Mouse (Mus musculus): ENCODE results near the gene Rasgrp4. TPM values are rescaled to one million over a fixed set of nuclear protein-coding genes. Genes with fewer than 3 reads are reported as not detected.

Gene Rasgrp4
- polyA plus RNA-seq, 1 experiment from 2014 or later, result 0.93 TPM

GRCm38 (mm10) chr7:29148771-29149170 lies 14.1 kb downstream of the Rasgrp4 start:
- H3K4me3 ChIP-seq (replicated peaks), result no peak overlapping the region
- WGBS, result 92% methylated on average over 15 of the region's 15 CpGs
- no peak overlapping the region for H3K4me2 ChIP-seq
- no peaks in the 10 kb centered on the region for H3K9me3 ChIP-seq
- ATAC-seq (ENCODE audit: insufficient number of reproducible peaks, insufficient read depth, low FRiP score, low TSS enrichment, low read depth), result no peak
- H3K9ac ChIP-seq (replicated peaks), result no peak overlapping the region
- H3K27me3 ChIP-seq, result no peaks in the 10 kb centered on the region; the same call in 1 of the 2 replicates
- H3K27ac ChIP-seq, result no peak overlapping the region
- no peaks in the 10 kb centered on the region for H3K4me1 ChIP-seq (replicated peaks)
- H3K36me3 ChIP-seq, result no peaks in the 10 kb centered on the region

- Histone ChIP-seq H3K9me3 (no peaks in the 10 kb centered on the region), H3K4me3 (replicated peaks) (no peak overlapping the region), H3K27me3 (no peaks in the 10 kb centered on the region; the same call in 1 of the 2 replicates), H3K4me1 (replicated peaks) (peaks cover 6% of the 10 kb centered on the region; the same call in 1 of the 2 replicates), H3K4me2 (no peak overlapping the region), H3K36me3 (no peaks in the 10 kb centered on the region), H3K27ac (no peak overlapping the region), H3K9ac (replicated peaks) (no peak overlapping the region)
- no peak for ATAC-seq (ENCODE audit: insufficient number of reproducible peaks, insufficient read depth, low FRiP score, low TSS enrichment, low read depth)
- 63% methylated on average over 10 of the region's 10 CpGs for WGBS
Measured at GRCm38 (mm10) chr7:29151486-29151885, 16.8 kb downstream of the Rasgrp4 start.

DNA sequence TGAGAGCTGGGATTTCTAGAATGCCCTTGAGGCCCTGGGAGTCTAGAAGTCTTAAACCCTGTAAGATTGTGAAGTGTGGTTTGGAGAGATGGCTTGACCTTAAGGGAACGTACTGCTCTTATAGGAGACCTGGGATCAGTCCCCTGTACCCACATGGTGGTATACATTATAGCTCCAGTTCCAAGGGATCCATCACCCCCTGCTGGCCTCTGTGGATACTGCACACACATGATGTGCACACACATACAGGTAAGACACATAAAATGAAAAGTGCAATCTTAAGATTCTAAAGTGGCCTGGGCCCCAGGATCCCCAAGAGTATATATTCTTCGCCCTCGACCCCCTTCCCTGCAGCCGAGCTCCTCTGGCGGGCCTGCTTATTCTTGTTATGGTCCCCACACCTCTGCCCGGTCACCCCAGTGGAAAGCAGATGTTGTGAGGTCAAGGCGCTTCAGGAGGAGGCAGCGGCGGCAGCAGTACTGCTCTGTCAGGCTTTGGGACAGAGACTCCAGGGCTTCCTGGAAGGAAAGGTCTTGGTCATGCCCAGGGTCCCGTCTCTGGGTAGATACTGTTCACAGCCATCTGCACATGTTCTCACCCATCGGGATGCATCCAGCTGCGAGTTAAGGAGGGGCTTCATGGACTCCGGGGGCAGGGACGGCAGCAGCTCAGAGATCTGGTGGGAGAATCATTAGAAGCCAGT lies 19.5 kb downstream of the Rasgrp4 start:
- H3K9ac ChIP-seq (replicated peaks), result no peak overlapping the region
- WGBS, result 95% methylated on average over 14 of the region's 14 CpGs

GRCm38 (mm10) chr7:29155196-29155837 lies 20.7 kb downstream of the Rasgrp4 start:
- Histone ChIP-seq H3K9ac (replicated peaks) (peak overlapping the region; percentile 74), H3K27me3 (peaks cover 28% of the 10 kb centered on the region), H3K4me3 (replicated peaks) (peak overlapping the region; percentile 83), H3K4me1 (replicated peaks) (peaks cover 6% of the 10 kb centered on the region; the same call in 1 of the 2 replicates), H3K4me2 (peak overlapping the region; percentile 97), H3K27ac (peak overlapping the region; percentile 90), H3K36me3 (no peaks in the 10 kb centered on the region), H3K9me3 (no peaks in the 10 kb centered on the region)
- 8% methylated on average over 37 of the region's 37 CpGs for WGBS
- ATAC-seq (ENCODE audit: insufficient number of reproducible peaks, insufficient read depth, low FRiP score, low TSS enrichment, low read depth), result peak; percentile 72

More for the DNA sequence above, 19.5 kb downstream of the Rasgrp4 start:
- ATAC-seq (ENCODE audit: insufficient number of reproducible peaks, insufficient read depth, low FRiP score, low TSS enrichment, low read depth), result no peak
- H3K4me3 ChIP-seq (replicated peaks), result no peak overlapping the region
- H3K27ac ChIP-seq, result no peak overlapping the region
- H3K36me3 ChIP-seq, result no peaks in the 10 kb centered on the region
- peaks cover 19% of the 10 kb centered on the region for H3K27me3 ChIP-seq
- H3K4me2 ChIP-seq, result no peak overlapping the region
- H3K9me3 ChIP-seq, result no peaks in the 10 kb centered on the region
- peaks cover 6% of the 10 kb centered on the region; the same call in 1 of the 2 replicates for H3K4me1 ChIP-seq (replicated peaks)

- WGBS, result 3% methylated on average over 67 of the region's 68 CpGs
- Histone ChIP-seq H3K9me3 (no peaks in the 10 kb centered on the region), H3K27ac (peak within 1 kb of the TSS; percentile 90), H3K4me2 (peak within 1 kb of the TSS; percentile 97), H3K9ac (replicated peaks) (peak within 1 kb of the TSS; percentile 74), H3K36me3 (peaks cover 3% of the 10 kb centered on the region; the same call in 1 of the 2 replicates), H3K4me3 (replicated peaks) (peak within 1 kb of the TSS; percentile 83), H3K27me3 (peaks cover 28% of the 10 kb centered on the region), H3K4me1 (replicated peaks) (peaks cover 6% of the 10 kb centered on the region; the same call in 1 of the 2 replicates)
- ATAC-seq (ENCODE audit: insufficient number of reproducible peaks, insufficient read depth, low FRiP score, low TSS enrichment, low read depth), result peak; percentile 78
Measured at GRCm38 (mm10) chr7:29155838-29156782, 21.5 kb downstream of the Rasgrp4 start, which contains the start of gene Fam98c. Gene Fam98c, minus strand, starts transcription at chr7:29156234.

GRCm38 (mm10) chr7:29158264-29158663 lies 23.6 kb downstream of the Rasgrp4 start:
- peaks cover 13% of the 10 kb centered on the region; the same call in 1 of the 2 replicates for H3K4me1 ChIP-seq (replicated peaks)
- H3K4me2 ChIP-seq, result no peak overlapping the region
- H3K27ac ChIP-seq, result no peak overlapping the region
- no peak overlapping the region for H3K9ac ChIP-seq (replicated peaks)
- no peak overlapping the region for H3K4me3 ChIP-seq (replicated peaks)
- ATAC-seq (ENCODE audit: insufficient number of reproducible peaks, insufficient read depth, low FRiP score, low TSS enrichment, low read depth), result no peak
- H3K9me3 ChIP-seq, result no peaks in the 10 kb centered on the region
- H3K36me3 ChIP-seq, result peaks cover 12% of the 10 kb centered on the region
- WGBS, result 1% methylated on average over 5 of the region's 5 CpGs
- H3K27me3 ChIP-seq, result peaks cover 28% of the 10 kb centered on the region

- Histone ChIP-seq H3K36me3 (peaks cover 23% of the 10 kb centered on the region), H3K9me3 (no peaks in the 10 kb centered on the region), H3K27ac (no peak overlapping the region), H3K4me1 (replicated peaks) (0 out of 2 replicates have a peak, but pooled peaks cover 8% of the 10 kb centered on the region), H3K27me3 (peaks cover 31% of the 10 kb centered on the region), H3K9ac (replicated peaks) (no peak overlapping the region), H3K4me3 (replicated peaks) (no peak overlapping the region), H3K4me2 (no peak overlapping the region)
- WGBS, result 71% methylated on average over 5 of the region's 5 CpGs
- no peak for ATAC-seq (ENCODE audit: insufficient number of reproducible peaks, insufficient read depth, low FRiP score, low TSS enrichment, low read depth)
Measured at GRCm38 (mm10) chr7:29162294-29162693, 27.6 kb downstream of the Rasgrp4 start.

DNA sequence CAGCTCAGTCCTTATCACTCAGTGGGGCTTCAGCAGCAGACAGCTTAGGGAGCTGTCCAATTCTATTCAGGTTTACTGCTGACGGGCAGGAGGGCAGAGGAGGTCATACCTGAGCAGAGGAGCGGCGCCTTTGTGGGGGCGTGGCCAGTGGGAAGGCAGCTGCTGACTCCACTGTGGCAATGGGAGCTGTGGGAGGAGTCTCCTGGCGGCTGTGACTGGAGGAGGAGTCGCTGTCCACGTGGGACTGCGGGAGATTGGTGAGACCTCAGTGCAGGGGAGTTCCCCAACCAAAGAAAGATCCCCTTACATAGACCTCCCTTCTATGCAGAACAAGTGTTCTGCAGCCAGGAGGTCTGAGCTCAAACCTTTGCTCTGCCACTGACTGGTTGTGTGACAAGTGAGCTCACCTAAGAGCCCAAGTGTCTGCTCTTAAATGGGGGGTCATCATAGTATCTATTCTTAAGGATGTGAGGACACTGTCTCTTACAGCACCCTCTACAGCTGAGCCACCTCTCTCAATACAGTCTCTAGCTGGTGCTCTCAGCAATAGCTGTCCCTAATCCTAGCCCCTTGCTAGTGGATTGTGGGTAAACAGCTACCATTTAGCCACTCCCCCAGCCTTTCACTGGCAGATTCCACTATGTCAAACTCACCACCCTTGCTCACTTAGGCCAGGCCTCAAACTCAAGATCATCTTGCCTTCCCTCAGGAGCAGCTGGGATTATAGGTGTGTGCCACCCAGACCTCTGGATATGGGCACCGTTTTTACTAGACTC lies 28.3 kb downstream of the Rasgrp4 start:
- H3K4me3 ChIP-seq (replicated peaks), result no peak overlapping the region
- H3K27me3 ChIP-seq, result peaks cover 32% of the 10 kb centered on the region
- H3K9me3 ChIP-seq, result no peaks in the 10 kb centered on the region
- WGBS, result 11% methylated on average over 9 of the region's 9 CpGs
- no peak overlapping the region for H3K9ac ChIP-seq (replicated peaks)
- no peak for ATAC-seq (ENCODE audit: insufficient number of reproducible peaks, insufficient read depth, low FRiP score, low TSS enrichment, low read depth)
- no peak overlapping the region for H3K27ac ChIP-seq
- no peak overlapping the region for H3K4me2 ChIP-seq
- peaks cover 23% of the 10 kb centered on the region for H3K36me3 ChIP-seq
- H3K4me1 ChIP-seq (replicated peaks), result peaks cover 13% of the 10 kb centered on the region

DNA sequence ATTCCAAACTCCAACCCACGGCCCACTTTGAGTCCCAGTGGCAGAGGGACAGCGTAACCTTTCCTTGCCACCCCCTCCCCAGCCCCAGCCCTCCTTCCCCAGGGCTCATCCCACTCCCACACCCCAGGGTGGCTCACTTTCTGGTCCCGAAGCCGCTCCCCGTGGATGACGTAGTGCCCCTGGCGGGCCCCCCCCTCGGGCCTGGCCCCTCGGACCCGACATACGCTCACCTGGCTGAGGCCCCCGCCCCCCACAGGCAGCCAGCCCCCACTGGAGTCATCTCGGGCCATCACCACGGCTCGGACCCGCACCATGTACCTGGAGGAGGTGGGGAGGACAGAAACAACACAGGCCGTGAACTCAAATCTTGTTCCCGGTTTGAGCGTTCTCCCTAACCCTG lies 33.0 kb downstream of the Rasgrp4 start:
- Histone ChIP-seq H3K9me3 (no peaks in the 10 kb centered on the region), H3K36me3 (peaks cover 15% of the 10 kb centered on the region), H3K9ac (replicated peaks) (no peak overlapping the region), H3K27ac (no peak overlapping the region), H3K4me1 (replicated peaks) (peaks cover 44% of the 10 kb centered on the region), H3K4me2 (peak overlapping the region; percentile 83), H3K27me3 (peaks cover 45% of the 10 kb centered on the region), H3K4me3 (replicated peaks) (peak overlapping the region; percentile 60)
- ATAC-seq (ENCODE audit: insufficient number of reproducible peaks, insufficient read depth, low FRiP score, low TSS enrichment, low read depth), result no peak
- WGBS, result 15% methylated on average over 19 of the region's 19 CpGs

GRCm38 (mm10) chr7:29168121-29168695 lies 33.6 kb downstream of the Rasgrp4 start:
- H3K4me2 ChIP-seq, result peak overlapping the region; percentile 83
- H3K27me3 ChIP-seq, result peaks cover 50% of the 10 kb centered on the region
- WGBS, result 4% methylated on average over 10 of the region's 10 CpGs
- ATAC-seq (ENCODE audit: insufficient number of reproducible peaks, insufficient read depth, low FRiP score, low TSS enrichment, low read depth), result no peak
- H3K9ac ChIP-seq (replicated peaks), result peak overlapping the region; percentile 38; the same call in 1 of the 2 replicates
- H3K4me1 ChIP-seq (replicated peaks), result peaks cover 38% of the 10 kb centered on the region
- H3K27ac ChIP-seq, result no peak overlapping the region
- no peaks in the 10 kb centered on the region for H3K9me3 ChIP-seq
- H3K4me3 ChIP-seq (replicated peaks), result peak overlapping the region; percentile 60
- peaks cover 20% of the 10 kb centered on the region for H3K36me3 ChIP-seq
